33 mouse cellular contexts compared by ENCODE assay signal in genomic region chr11:93467711-93468110, GRCm38 (mm10).
"Had no signal": no experiment of that assay in that cellular context is flagged by ENCODE, and none has a peak within 500 bp of the region (broad histone marks: within the 10 kb centered on the region; RNA-seq: fewer than 3 reads in every experiment).

No protein-coding gene starts in this region.

- H3K9ac ChIP-seq: limb, embryonic 12.5 days; limb, embryonic 13.5 days; limb, embryonic 15.5 days; liver, embryonic 12.5 days; liver, embryonic 13.5 days; liver, embryonic 14.5 days; liver, embryonic 15.5 days; liver, postnatal 0 days; lung, embryonic 14.5 days; lung, embryonic 15.5 days; midbrain, embryonic 12.5 days; midbrain, embryonic 13.5 days; midbrain, embryonic 15.5 days; neural tube, embryonic 12.5 days; neural tube, embryonic 13.5 days had no signal

- H3K9me3 ChIP-seq: limb, embryonic 10.5 days; limb, embryonic 12.5 days; limb, embryonic 13.5 days; limb, embryonic 15.5 days; liver, embryonic 12.5 days; liver, embryonic 13.5 days; liver, embryonic 15.5 days; lung, embryonic 15.5 days; megakaryocyte, embryonic 14.5 days; midbrain, embryonic 10.5 days; midbrain, embryonic 12.5 days; midbrain, embryonic 13.5 days; midbrain, embryonic 15.5 days; neural tube, embryonic 12.5 days; neural tube, embryonic 13.5 days had no signal

- DNase-seq: left cerebral cortex, postnatal 4 days; liver; liver, embryonic 13.5 days; liver, postnatal 0 days; lung, adult 18-20 months; lung, adult 2 months; lung, embryonic 14.5 days; lung, postnatal 10 days; lung, postnatal 14 days; lung, postnatal 36 days; lung, postnatal 4 days; midbrain, embryonic 14.5 days had no signal

- H3K36me3 ChIP-seq: limb, embryonic 10.5 days; limb, embryonic 12.5 days; limb, embryonic 13.5 days; limb, embryonic 15.5 days; liver, embryonic 12.5 days; liver, embryonic 13.5 days; liver, embryonic 15.5 days; lung, embryonic 15.5 days; midbrain, embryonic 10.5 days; midbrain, embryonic 12.5 days; midbrain, embryonic 13.5 days; midbrain, embryonic 15.5 days; neural tube, embryonic 12.5 days; neural tube, embryonic 13.5 days had no signal

- ATAC-seq: liver, embryonic 12.5 days; liver, postnatal 0 days; lung, postnatal 0 days; midbrain, embryonic 13.5 days; midbrain, embryonic 15.5 days; midbrain, embryonic 16.5 days had no signal

- H3K27me3 ChIP-seq: limb, embryonic 12.5 days; limb, embryonic 13.5 days; limb, embryonic 15.5 days; liver, embryonic 12.5 days; liver, embryonic 13.5 days; liver, embryonic 15.5 days; lung, embryonic 15.5 days; megakaryocyte, embryonic 14.5 days; midbrain, embryonic 12.5 days; midbrain, embryonic 13.5 days; midbrain, embryonic 15.5 days; neural tube, embryonic 12.5 days; neural tube, embryonic 13.5 days had no signal

- H3K27ac ChIP-seq: limb, embryonic 10.5 days; limb, embryonic 12.5 days; limb, embryonic 13.5 days; limb, embryonic 15.5 days; liver, embryonic 12.5 days; liver, embryonic 13.5 days; liver, embryonic 14.5 days; liver, embryonic 15.5 days; lung, embryonic 15.5 days; macrophage; midbrain, embryonic 10.5 days; midbrain, embryonic 12.5 days; midbrain, embryonic 13.5 days; midbrain, embryonic 15.5 days; neural tube, embryonic 12.5 days; neural tube, embryonic 13.5 days had no signal

- H3K4me3 ChIP-seq: limb, embryonic 10.5 days; limb, embryonic 12.5 days; limb, embryonic 13.5 days; limb, embryonic 15.5 days; liver, embryonic 12.5 days; liver, embryonic 13.5 days; liver, embryonic 15.5 days; lung, embryonic 15.5 days; megakaryocyte, embryonic 14.5 days; midbrain, embryonic 10.5 days; midbrain, embryonic 12.5 days; midbrain, embryonic 13.5 days; midbrain, embryonic 15.5 days; myocyte; neural tube, embryonic 12.5 days; neural tube, embryonic 13.5 days had no signal

- H3K4me1 ChIP-seq: liver, embryonic 12.5 days; liver, embryonic 13.5 days; liver, embryonic 15.5 days; lung, embryonic 15.5 days; megakaryocyte, embryonic 14.5 days; neural tube, embryonic 12.5 days had no signal

- H3K4me2 ChIP-seq: limb, embryonic 12.5 days; limb, embryonic 13.5 days; limb, embryonic 15.5 days; liver, embryonic 11.5 days; liver, embryonic 12.5 days; liver, embryonic 13.5 days; liver, embryonic 15.5 days; lung, embryonic 14.5 days; lung, embryonic 15.5 days; midbrain, embryonic 11.5 days; midbrain, embryonic 12.5 days; midbrain, embryonic 13.5 days; midbrain, embryonic 15.5 days; neural tube, embryonic 12.5 days; neural tube, embryonic 13.5 days had no signal
